Mouse (Mus musculus) heart, embryonic 10.5 days (tissue): ENCODE measurements at regions not wholly inside any gene's neighbourhood (a gene's known extent, or its start where the extent isn't known, plus 50 kb on each side); places are given as distances from the start of the nearest gene placed in this dataset.
A peak's percentile ranks its signal among the peaks of the same experiment; 100 is the strongest.

Experiments used
- DNase-seq: peaks from one replicate; pipeline ENCODE4 v3.0.0-alpha.2; 2017; ENCODE audit warnings: low spot score
- H3K27ac ChIP-seq: fragments of 300-500 bp; sonication (generic); 2 replicates; pipeline ENCODE4 v1.5.1; 2016; ENCODE audit warnings: mild to moderate bottlenecking
- H3K27me3 ChIP-seq: fragments of 300-500 bp; sonication (generic); 2 replicates; pipeline ENCODE4 v1.6.1; 2016; ENCODE audit warnings: mild to moderate bottlenecking; ENCODE audit not compliant: poor library complexity, insufficient read depth, severe bottlenecking
- H3K36me3 ChIP-seq: fragments of 300-500 bp; sonication (generic); 2 replicates; pipeline ENCODE4 v1.6.1; 2016; ENCODE audit warnings: mild to moderate bottlenecking, moderate library complexity
- H3K4me1 ChIP-seq: fragments of 300-500 bp; sonication (generic); 2 replicates; pipeline ENCODE4 v1.6.1; 2016; ENCODE audit warnings: mild to moderate bottlenecking
- H3K4me3 ChIP-seq: fragments of 300-500 bp; sonication (generic); 2 replicates; pipeline ENCODE4 v1.5.1; 2016; ENCODE audit warnings: mild to moderate bottlenecking, moderate library complexity
- H3K9me3 ChIP-seq: fragments of 300-500 bp; sonication (generic); 2 replicates; pipeline ENCODE4 v1.6.1; 2016; ENCODE audit warnings: mild to moderate bottlenecking, moderate library complexity
- WGBS: fragments of 180-500 bp; shearing (Covaris S2); methylation state at CpG from one replicate; pipeline ENCODE4 v1.1.7; 2016; 5-methylcytosine and 5-hydroxymethylcytosine counted together

GRCm38 (mm10) chrX:12927797-12928589, 143.3 kb upstream of the Usp9x start:
- H3K36me3 ChIP-seq = no peaks in the 10 kb centered on the region
- DNase-seq = peak; percentile 91
- no peaks in the 10 kb centered on the region for H3K9me3 ChIP-seq
- no peak overlapping the region for H3K4me3 ChIP-seq
- H3K27ac ChIP-seq = peak overlapping the region; percentile 82
- 36% methylated on average over 11 of the region's 11 CpGs for WGBS
- H3K4me1 ChIP-seq = peaks cover 18% of the 10 kb centered on the region; the same call in 1 of the 2 replicates
- H3K27me3 ChIP-seq = no peaks in the 10 kb centered on the region

- Histone ChIP-seq H3K27me3 (no peaks in the 10 kb centered on the region), H3K4me1 (peaks cover 18% of the 10 kb centered on the region; the same call in 1 of the 2 replicates), H3K4me3 (no peak overlapping the region), H3K9me3 (no peaks in the 10 kb centered on the region), H3K36me3 (no peaks in the 10 kb centered on the region), H3K27ac (no peak overlapping the region)
- WGBS = 70% methylated on average over 10 of the region's 10 CpGs
- no peak for DNase-seq
Measured at GRCm38 (mm10) chrX:12924705-12925644, 146.3 kb upstream of the Usp9x start.

GRCm38 (mm10) chrX:12919576-12919975, 151.7 kb upstream of the Usp9x start:
- WGBS = 23% methylated on average over 3 of the region's 3 CpGs
- Histone ChIP-seq H3K27me3 (peaks cover 7% of the 10 kb centered on the region; the same call in 1 of the 2 replicates), H3K27ac (no peak overlapping the region), H3K9me3 (no peaks in the 10 kb centered on the region), H3K4me1 (no peaks in the 10 kb centered on the region; the same call in 1 of the 2 replicates), H3K4me3 (no peak overlapping the region), H3K36me3 (no peaks in the 10 kb centered on the region)
- DNase-seq = no peak

- Histone ChIP-seq H3K27ac (peak overlapping the region; percentile 79), H3K4me1 (no peaks in the 10 kb centered on the region; the same call in 1 of the 2 replicates), H3K36me3 (no peaks in the 10 kb centered on the region), H3K27me3 (peaks cover 7% of the 10 kb centered on the region; the same call in 1 of the 2 replicates), H3K4me3 (peak overlapping the region; percentile 45), H3K9me3 (no peaks in the 10 kb centered on the region)
- 15% methylated on average over 13 of the region's 13 CpGs for WGBS
- peak; percentile 76 for DNase-seq
Measured at GRCm38 (mm10) chrX:12917105-12917504, 154.2 kb upstream of the Usp9x start.

GRCm38 (mm10) chrX:12916684-12917083, 154.6 kb upstream of the Usp9x start:
- no peaks in the 10 kb centered on the region; the same call in 1 of the 2 replicates for H3K4me1 ChIP-seq
- H3K4me3 ChIP-seq = peak overlapping the region; percentile 45
- H3K36me3 ChIP-seq = no peaks in the 10 kb centered on the region
- no peaks in the 10 kb centered on the region for H3K9me3 ChIP-seq
- DNase-seq = no peak
- H3K27ac ChIP-seq = peak overlapping the region; percentile 79
- peaks cover 7% of the 10 kb centered on the region; the same call in 1 of the 2 replicates for H3K27me3 ChIP-seq
- 24% methylated on average over 11 of the region's 11 CpGs for WGBS

- WGBS = 76% methylated on average over 7 of the region's 7 CpGs
- Histone ChIP-seq H3K27ac (no peak overlapping the region), H3K27me3 (no peaks in the 10 kb centered on the region; the same call in 1 of the 2 replicates), H3K36me3 (no peaks in the 10 kb centered on the region), H3K4me1 (no peaks in the 10 kb centered on the region), H3K4me3 (no peak overlapping the region), H3K9me3 (no peaks in the 10 kb centered on the region)
- DNase-seq = no peak
Measured at GRCm38 (mm10) chrX:12900256-12900655, 138.4 kb upstream of the Med14 start.

GRCm38 (mm10) chrX:12891468-12891867, 129.6 kb upstream of the Med14 start:
- no peak overlapping the region for H3K4me3 ChIP-seq
- H3K36me3 ChIP-seq = no peaks in the 10 kb centered on the region
- whole genome bisulfite sequencing = 73% methylated on average over 7 of the region's 7 CpGs
- H3K9me3 ChIP-seq = no peaks in the 10 kb centered on the region
- no peaks in the 10 kb centered on the region for H3K27me3 ChIP-seq
- H3K4me1 ChIP-seq = no peaks in the 10 kb centered on the region; the same call in 1 of the 2 replicates
- H3K27ac ChIP-seq = no peak overlapping the region
- DNase-seq = no peak

- H3K4me1 ChIP-seq = no peaks in the 10 kb centered on the region; the same call in 1 of the 2 replicates
- 57% methylated on average over 3 of the region's 3 CpGs for WGBS
- no peaks in the 10 kb centered on the region for H3K9me3 ChIP-seq
- no peak for DNase-seq
- no peak overlapping the region for H3K4me3 ChIP-seq
- no peaks in the 10 kb centered on the region for H3K27me3 ChIP-seq
- no peak overlapping the region for H3K27ac ChIP-seq
- H3K36me3 ChIP-seq = no peaks in the 10 kb centered on the region
Measured at GRCm38 (mm10) chrX:12889482-12889808, 127.6 kb upstream of the Med14 start.

- H3K36me3 ChIP-seq = no peaks in the 10 kb centered on the region
- no peak overlapping the region for H3K27ac ChIP-seq
- no peaks in the 10 kb centered on the region for H3K9me3 ChIP-seq
- no peaks in the 10 kb centered on the region; the same call in 1 of the 2 replicates for H3K4me1 ChIP-seq
- no peak for DNase-seq
- no peak overlapping the region for H3K4me3 ChIP-seq
- 95% methylated on average over 3 of the region's 3 CpGs for WGBS
- no peaks in the 10 kb centered on the region for H3K27me3 ChIP-seq
Measured at GRCm38 (mm10) chrX:12888708-12889481, 127.0 kb upstream of the Med14 start.

- H3K36me3 ChIP-seq = no peaks in the 10 kb centered on the region
- H3K27me3 ChIP-seq = no peaks in the 10 kb centered on the region
- H3K9me3 ChIP-seq = no peaks in the 10 kb centered on the region
- DNase-seq = no peak
- H3K4me1 ChIP-seq = no peaks in the 10 kb centered on the region; the same call in 1 of the 2 replicates
- no peak overlapping the region for H3K4me3 ChIP-seq
- 65% methylated on average over 11 of the region's 11 CpGs for WGBS
- H3K27ac ChIP-seq = no peak overlapping the region
Measured at GRCm38 (mm10) chrX:12888010-12888707, 126.3 kb upstream of the Med14 start.

- H3K4me1 ChIP-seq = no peaks in the 10 kb centered on the region; the same call in 1 of the 2 replicates
- WGBS = 61% methylated on average over 2 of the region's 2 CpGs
- H3K9me3 ChIP-seq = no peaks in the 10 kb centered on the region
- H3K27ac ChIP-seq = no peak overlapping the region
- DNase-seq = no peak
- no peaks in the 10 kb centered on the region for H3K36me3 ChIP-seq
- no peak overlapping the region for H3K4me3 ChIP-seq
- no peaks in the 10 kb centered on the region for H3K27me3 ChIP-seq
Measured at GRCm38 (mm10) chrX:12887516-12887915, 125.6 kb upstream of the Med14 start.
